ENCODE assay signal across 8 mouse cellular contexts in the genomic region with DNA sequence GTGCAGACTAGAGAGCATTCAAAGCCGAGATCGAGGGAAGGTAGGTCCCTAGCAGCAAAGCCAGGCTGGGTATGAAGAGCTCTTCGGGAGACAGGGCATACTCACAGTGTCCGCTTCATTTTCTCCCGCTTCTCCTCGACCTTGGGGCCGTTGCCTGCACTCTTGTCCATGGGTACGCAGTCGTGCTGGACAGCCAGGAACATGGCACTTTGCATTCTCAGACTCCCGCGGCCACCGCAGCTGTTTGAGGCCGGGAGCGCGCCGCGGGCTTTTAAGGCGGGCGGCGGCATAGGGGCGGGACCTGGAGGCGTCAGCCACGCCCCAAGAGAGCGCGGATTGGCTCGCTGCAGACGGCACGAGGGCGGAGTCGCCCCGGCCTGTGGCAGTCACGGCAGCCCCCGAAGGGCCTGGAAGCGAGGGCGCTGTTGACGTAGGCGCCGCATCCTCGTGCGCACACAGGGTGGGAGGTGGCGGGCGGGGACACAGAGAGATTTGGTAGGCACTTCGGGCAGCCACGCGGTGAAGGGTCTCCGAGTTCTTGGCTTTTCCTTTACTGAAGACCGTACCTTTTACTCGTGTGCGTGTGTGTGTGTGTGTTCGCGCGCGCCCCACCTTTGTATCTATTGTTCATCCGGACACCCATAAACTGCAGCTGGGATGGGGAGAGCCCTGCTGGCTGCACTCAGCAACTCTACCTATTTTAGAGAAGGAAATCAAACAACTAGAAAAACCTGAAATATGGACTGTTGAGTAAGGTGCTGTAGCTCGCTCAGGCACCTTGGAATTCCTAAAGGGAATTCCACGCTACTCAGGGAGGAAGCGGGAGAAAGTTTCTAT. TPM values are rescaled to one million over a fixed set of nuclear protein-coding genes. Genes with fewer than 3 reads are reported as not detected.
DNase-seq lines count a peak whose midpoint lies in the region; ATAC-seq and TF ChIP-seq lines count a peak whose summit lies in the region.

A gene (minus strand): TSS at position 258 of the 837 bp plus-strand sequence.

- peak; percentile 98 for DNase-seq in CD4-positive helper T cell, adult 2 months (ENCODE audit: low read depth, low spot score)
- peak; percentile 65 for DNase-seq in fibroblast of lung, adult 2 months (ENCODE audit: low read depth)
- DNase-seq in kidney, postnatal 25 days, result peak; percentile 93 to 97
- peak; percentile 71 to 76 (median 73) for DNase-seq in liver, embryonic 14.5 days (ENCODE audit: low read depth in 3 of 3, low spot score in 3 of 3)
- DNase-seq in neural tube, embryonic 11.5 days (ENCODE audit: low spot score), result peak; percentile 97
- DNase-seq in stomach, postnatal 0 days (ENCODE audit: low spot score), result peak; percentile 96

- H3K4me2 ChIP-seq in heart, embryonic 15.5 days, result peak within 1 kb of the TSS; percentile 93
- peak within 1 kb of the TSS; percentile 89 for H3K4me2 ChIP-seq in liver, embryonic 14.5 days (ENCODE audit: low read depth)
- H3K4me2 ChIP-seq in neural tube, embryonic 11.5 days (ENCODE audit: low read depth), result peak within 1 kb of the TSS; percentile 65
- peak within 1 kb of the TSS; percentile 73 for H3K4me2 ChIP-seq in stomach, postnatal 0 days (replicated peaks; ENCODE audit: low read depth)

- peak; percentile 100 for ATAC-seq in heart, embryonic 15.5 days (replicated peaks; ENCODE audit: insufficient number of reproducible peaks, insufficient read depth, low FRiP score, low read depth)
- ATAC-seq in liver, embryonic 14.5 days (ENCODE audit: insufficient read depth), result peak; percentile 99
- peak; percentile 99 for ATAC-seq in neural tube, embryonic 11.5 days (ENCODE audit: insufficient read depth, low FRiP score, low TSS enrichment)
- ATAC-seq in stomach, postnatal 0 days (ENCODE audit: low FRiP score, low TSS enrichment), result peak; percentile 99

- no peaks in the 10 kb centered on the region for H3K36me3 ChIP-seq in heart, embryonic 15.5 days
- no peaks in the 10 kb centered on the region for H3K36me3 ChIP-seq in liver, embryonic 14.5 days (replicated peaks; ENCODE audit: control insufficient read depth, insufficient read depth, low read depth)
- H3K36me3 ChIP-seq in neural tube, embryonic 11.5 days (ENCODE audit: control insufficient read depth, insufficient read depth, low read length), result no peaks in the 10 kb centered on the region
- H3K36me3 ChIP-seq in stomach, postnatal 0 days (ENCODE audit: control insufficient read depth, insufficient read depth, low read length), result peaks cover 3% of the 10 kb centered on the region; the same call in 1 of the 2 replicates

- H3K9me3 ChIP-seq in heart, embryonic 15.5 days (replicated peaks), result no peaks in the 10 kb centered on the region
- H3K9me3 ChIP-seq in liver, embryonic 14.5 days (ENCODE audit: control insufficient read depth, low read length), result no peaks in the 10 kb centered on the region
- H3K9me3 ChIP-seq in neural tube, embryonic 11.5 days (ENCODE audit: control insufficient read depth, low read length), result no peaks in the 10 kb centered on the region
- H3K9me3 ChIP-seq in stomach, postnatal 0 days (ENCODE audit: control insufficient read depth, low read length), result no peaks in the 10 kb centered on the region

- WGBS in heart, embryonic 15.5 days, result under 1% methylated on average over 57 of the region's 57 CpGs
- 1% methylated on average over 57 of the region's 57 CpGs for WGBS in liver, embryonic 14.5 days (ENCODE audit: insufficient replicate concordance)
- WGBS in neural tube, embryonic 11.5 days, result under 1% methylated on average over 51 of the region's 57 CpGs
- under 1% methylated on average over 54 of the region's 57 CpGs for WGBS in stomach, postnatal 0 days

- peak within 1 kb of the TSS; percentile 96 for H3K4me3 ChIP-seq in brown adipose tissue, adult 24 weeks (ENCODE audit: insufficient read depth, low read depth, low read length)
- H3K4me3 ChIP-seq in heart, embryonic 15.5 days, result peak within 1 kb of the TSS; percentile 69
- peak within 1 kb of the TSS; percentile 61 to 80 for H3K4me3 ChIP-seq in liver, embryonic 14.5 days (ENCODE audit: insufficient read depth in 1 of 2, low read depth in 2 of 2, low read length in 2 of 2)
- H3K4me3 ChIP-seq in neural tube, embryonic 11.5 days (ENCODE audit: low read depth, low read length), result peak within 1 kb of the TSS; percentile 53
- H3K4me3 ChIP-seq in stomach, postnatal 0 days (ENCODE audit: low read depth, low read length), result peak within 1 kb of the TSS; percentile 60

- TF ChIP-seq CTCF in liver, embryonic 14.5 days (IDR thresholded peaks at IDR 0.05; ENCODE audit: low read depth), result no peak
- TF ChIP-seq CTCF in stomach, postnatal 0 days (IDR thresholded peaks at IDR 0.05; ENCODE audit: low read depth), result peak; percentile 32

- H3K27me3 ChIP-seq in heart, embryonic 15.5 days, result no peaks in the 10 kb centered on the region
- no peaks in the 10 kb centered on the region for H3K27me3 ChIP-seq in liver, embryonic 14.5 days (ENCODE audit: control insufficient read depth, insufficient read depth, low read length)
- no peaks in the 10 kb centered on the region for H3K27me3 ChIP-seq in neural tube, embryonic 11.5 days (ENCODE audit: control insufficient read depth, insufficient read depth, low read length)
- no peaks in the 10 kb centered on the region for H3K27me3 ChIP-seq in stomach, postnatal 0 days (ENCODE audit: control insufficient read depth, insufficient read depth, low read length)

- H3K9ac ChIP-seq in heart, embryonic 15.5 days, result peak within 1 kb of the TSS; percentile 70
- H3K9ac ChIP-seq in liver, embryonic 14.5 days (replicated peaks), result peak within 1 kb of the TSS; percentile 45
- H3K9ac ChIP-seq in neural tube, embryonic 11.5 days (ENCODE audit: low read length), result peak within 1 kb of the TSS; percentile 71
- H3K9ac ChIP-seq in stomach, postnatal 0 days (ENCODE audit: low read length), result peak within 1 kb of the TSS; percentile 69

- TF ChIP-seq EP300 in liver, embryonic 14.5 days (IDR thresholded peaks at IDR 0.05; ENCODE audit: low read depth), result no peak
- peak; percentile 12 for TF ChIP-seq EP300 in stomach, postnatal 0 days (optimal IDR thresholded peaks at IDR 0.05)

- peak within 1 kb of the TSS; percentile 80 for H3K27ac ChIP-seq in brown adipose tissue, adult 24 weeks (replicated peaks; ENCODE audit: low read depth, low read length)
- peak within 1 kb of the TSS; percentile 73 for H3K27ac ChIP-seq in heart, embryonic 15.5 days
- no peak within 1 kb of the TSS for H3K27ac ChIP-seq in liver, embryonic 14.5 days
- no peak within 1 kb of the TSS for H3K27ac ChIP-seq in neural tube, embryonic 11.5 days (ENCODE audit: low read depth, low read length)
- peak within 1 kb of the TSS; percentile 83 for H3K27ac ChIP-seq in stomach, postnatal 0 days (replicated peaks)

- 0 out of 2 replicates have a peak, but pooled peaks cover 2% of the 10 kb centered on the region for H3K4me1 ChIP-seq in brown adipose tissue, adult 24 weeks (ENCODE audit: control insufficient read depth, insufficient read depth, insufficient read length, low read length)
- H3K4me1 ChIP-seq in heart, embryonic 15.5 days (replicated peaks), result peaks cover 12% of the 10 kb centered on the region
- peaks cover 3 to 8% of the 10 kb centered on the region in 2 experiments for H3K4me1 ChIP-seq in liver, embryonic 14.5 days (replicated peaks; ENCODE audit: control insufficient read depth in 2 of 2, insufficient read depth in 2 of 2, low read length in 1 of 2)
- H3K4me1 ChIP-seq in neural tube, embryonic 11.5 days (ENCODE audit: control insufficient read depth, insufficient read depth, low read length), result 0 out of 2 replicates have a peak, but pooled peaks cover 2% of the 10 kb centered on the region
- H3K4me1 ChIP-seq in stomach, postnatal 0 days (replicated peaks; ENCODE audit: control insufficient read depth, insufficient read depth), result no peaks in the 10 kb centered on the region; the same call in 1 of the 2 replicates

RNA-seq across cellular contexts. Expression of the gene that starts here (rescaled TPM):
- polyA plus RNA-seq in brown adipose tissue, adult 24 weeks (2012; ENCODE audit: insufficient read depth, insufficient read length, missing spikeins), result 212 and 297 TPM in 2 replicates
- 28.6 and 30.4 TPM in 2 replicates for polyA plus RNA-seq in heart, embryonic 15.5 days (2015; fragmentation: Nextera tagmentation; extraction: Ambion mirVana)
- 1.6 and 3.4 TPM in 2 replicates for polyA plus RNA-seq in liver, embryonic 14.5 days (2012; rRNA removed)
- polyA plus RNA-seq in liver, embryonic 14.5 days (2014; fragmentation: Nextera tagmentation; extraction: Ambion mirVana), result 6.8 and 8.2 TPM in 2 replicates
- polyA plus RNA-seq in neural tube, embryonic 11.5 days (2014; fragmentation: Nextera tagmentation; extraction: Ambion mirVana), result 53.3 and 57.7 TPM in 2 replicates
- 108 and 119 TPM in 2 replicates for polyA plus RNA-seq in stomach, postnatal 0 days (2015; fragmentation: Nextera tagmentation; extraction: Ambion mirVana)

Comparison
In these comparisons a context has a peak if more than half of its experiments do, and no peak if none do; other contexts are left out.
1. H3K27ac ChIP-seq: peak in brown adipose tissue, adult 24 weeks (single experiment), heart, embryonic 15.5 days (single experiment) and stomach, postnatal 0 days (single experiment); none in liver, embryonic 14.5 days (single experiment) and neural tube, embryonic 11.5 days (single experiment).
2. Peak in every context shown above with its lines, with median percentiles within 50 percentile points of each other: DNase-seq, H3K4me3 ChIP-seq, ATAC-seq, H3K4me2 ChIP-seq and H3K9ac ChIP-seq.